Mouse (Mus musculus): ENCODE measurements around the gene Moap1. TPM values are rescaled to one million over a fixed set of nuclear protein-coding genes. Genes with fewer than 3 reads are reported as not detected.

The Moap1 gene
- polyA plus RNA-seq, 1 experiment from 2014 or later, result 33.9 TPM

DNA sequence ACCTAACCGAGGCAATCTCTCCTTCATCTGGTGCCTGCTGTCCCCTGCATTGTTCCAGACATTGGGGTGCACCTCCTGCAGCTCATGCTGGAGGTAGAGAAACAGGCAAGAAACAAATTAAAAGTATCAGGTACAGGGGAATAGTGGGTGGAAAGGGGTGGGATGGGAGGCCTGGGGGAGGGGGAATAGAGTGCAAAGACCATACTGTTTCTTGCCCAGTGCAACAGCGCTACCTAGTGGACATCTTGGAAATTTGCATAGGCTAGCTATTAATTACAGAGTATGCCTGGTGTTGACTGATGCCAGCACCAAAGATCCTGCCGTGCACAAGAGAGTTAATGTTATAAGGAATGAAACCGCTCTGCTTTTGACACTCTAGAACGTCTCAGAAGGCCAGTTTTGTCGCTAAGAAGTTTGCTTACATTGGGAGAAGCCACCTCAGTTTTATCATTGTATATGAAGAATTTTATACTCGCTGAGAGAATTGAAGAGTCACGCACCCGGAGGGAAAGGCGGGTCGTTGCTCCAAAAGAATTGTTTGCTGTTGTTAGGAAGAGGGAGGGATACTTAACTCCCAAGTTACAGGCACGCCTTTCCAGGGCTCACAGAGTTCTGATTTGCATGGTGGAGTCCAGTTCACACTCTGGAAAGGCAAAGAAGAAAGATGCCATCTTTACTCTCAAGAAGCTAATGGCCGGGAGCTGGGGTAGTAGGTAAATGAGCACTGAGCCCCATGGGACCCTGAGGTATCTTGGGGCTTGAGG lies 23.7 kb downstream of the Moap1 start:
- 35% methylated on average over 13 of the region's 13 CpGs for WGBS
- ATAC-seq (ENCODE audit: insufficient number of reproducible peaks, low FRiP score, low TSS enrichment, low read depth), result peak; percentile 45; the same call in 1 of the 2 replicates
- no peaks in the 10 kb centered on the region for H3K27me3 ChIP-seq (ENCODE audit: control insufficient read depth, insufficient read depth, low read length)
- no peak overlapping the region for H3K4me3 ChIP-seq (ENCODE audit: low read depth, low read length)
- peak; percentile 78 for DNase-seq (ENCODE audit: low spot score)
- H3K4me2 ChIP-seq (ENCODE audit: low read depth, severe bottlenecking), result 0 out of 2 replicates have a peak overlapping the region, but pooled peaks have one; percentile 22
- no peaks in the 10 kb centered on the region for H3K4me1 ChIP-seq (ENCODE audit: control insufficient read depth, insufficient read depth, low read length)
- H3K27ac ChIP-seq (replicated peaks; ENCODE audit: low read depth, low read length), result no peak overlapping the region
- no peak overlapping the region for H3K9ac ChIP-seq (ENCODE audit: low read length)
- H3K36me3 ChIP-seq (ENCODE audit: control insufficient read depth, insufficient read depth, low read length), result no peaks in the 10 kb centered on the region
- no peaks in the 10 kb centered on the region for H3K9me3 ChIP-seq (ENCODE audit: control insufficient read depth, low read length)

DNA sequence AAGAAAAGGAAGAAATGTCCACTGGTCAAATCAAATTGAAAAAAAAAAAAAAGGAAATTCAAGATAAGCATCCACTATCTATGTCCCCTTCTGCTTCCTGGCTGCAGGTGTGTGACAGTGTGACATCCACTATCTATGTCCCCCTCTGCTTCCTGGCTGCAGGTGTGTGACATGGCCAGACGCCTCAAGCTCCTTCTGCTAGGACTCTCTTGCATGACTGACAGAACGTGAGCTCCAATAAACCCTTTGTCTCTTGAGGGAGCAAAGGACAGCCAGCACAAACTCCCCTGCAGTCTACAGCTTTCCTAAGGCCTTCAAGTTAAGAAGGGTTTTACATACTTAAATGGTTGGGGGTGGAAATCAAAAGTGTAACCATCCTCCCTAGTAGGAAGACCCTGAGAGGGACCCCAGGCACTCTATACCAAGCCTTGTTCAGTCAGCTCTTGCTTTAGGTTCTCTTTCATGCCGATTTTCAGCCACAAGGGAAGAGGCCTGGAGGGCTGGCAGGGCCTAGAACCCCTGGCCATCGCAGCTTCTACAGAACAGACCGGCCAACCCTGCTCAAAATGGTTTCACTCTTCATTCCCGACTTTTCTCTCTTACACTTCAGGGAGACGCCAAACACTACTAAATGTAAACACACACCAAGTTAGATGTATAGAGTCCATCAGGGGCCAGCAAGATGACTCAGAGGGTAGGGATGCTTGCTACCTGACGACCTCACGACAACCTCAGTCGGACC lies 28.6 kb downstream of the Moap1 start:
- no peaks in the 10 kb centered on the region for H3K27me3 ChIP-seq (ENCODE audit: control insufficient read depth, insufficient read depth, low read length)
- no peak overlapping the region for H3K9ac ChIP-seq (ENCODE audit: low read length)
- no peak for DNase-seq (ENCODE audit: low spot score)
- no peak for ATAC-seq (ENCODE audit: insufficient number of reproducible peaks, low FRiP score, low TSS enrichment, low read depth)
- no peak overlapping the region for H3K27ac ChIP-seq (replicated peaks; ENCODE audit: low read depth, low read length)
- H3K36me3 ChIP-seq (ENCODE audit: control insufficient read depth, insufficient read depth, low read length), result no peaks in the 10 kb centered on the region
- 0 out of 2 replicates have a peak, but pooled peaks cover 3% of the 10 kb centered on the region for H3K4me1 ChIP-seq (ENCODE audit: control insufficient read depth, insufficient read depth, low read length)
- no peak overlapping the region for H3K4me2 ChIP-seq (ENCODE audit: low read depth, severe bottlenecking)
- no peak overlapping the region for H3K4me3 ChIP-seq (ENCODE audit: low read depth, low read length)
- no peaks in the 10 kb centered on the region for H3K9me3 ChIP-seq (ENCODE audit: control insufficient read depth, low read length)
- WGBS, result 89% methylated on average over 10 of the region's 10 CpGs

GRCm38 (mm10) chr12:102714116-102714515 lies 29.3 kb downstream of the Moap1 start:
- Histone ChIP-seq H3K36me3 (ENCODE audit: control insufficient read depth, insufficient read depth, low read length) (no peaks in the 10 kb centered on the region), H3K27ac (replicated peaks; ENCODE audit: low read depth, low read length) (no peak overlapping the region), H3K4me2 (ENCODE audit: low read depth, severe bottlenecking) (no peak overlapping the region), H3K27me3 (ENCODE audit: control insufficient read depth, insufficient read depth, low read length) (no peaks in the 10 kb centered on the region), H3K9ac (ENCODE audit: low read length) (no peak overlapping the region), H3K4me1 (ENCODE audit: control insufficient read depth, insufficient read depth, low read length) (0 out of 2 replicates have a peak, but pooled peaks cover 3% of the 10 kb centered on the region), H3K9me3 (ENCODE audit: control insufficient read depth, low read length) (no peaks in the 10 kb centered on the region), H3K4me3 (ENCODE audit: low read depth, low read length) (no peak overlapping the region)
- WGBS, result 61% methylated on average over 2 of the region's 2 CpGs
- ATAC-seq (ENCODE audit: insufficient number of reproducible peaks, low FRiP score, low TSS enrichment, low read depth) (no peak), DNase-seq (ENCODE audit: low spot score) (no peak)

DNA sequence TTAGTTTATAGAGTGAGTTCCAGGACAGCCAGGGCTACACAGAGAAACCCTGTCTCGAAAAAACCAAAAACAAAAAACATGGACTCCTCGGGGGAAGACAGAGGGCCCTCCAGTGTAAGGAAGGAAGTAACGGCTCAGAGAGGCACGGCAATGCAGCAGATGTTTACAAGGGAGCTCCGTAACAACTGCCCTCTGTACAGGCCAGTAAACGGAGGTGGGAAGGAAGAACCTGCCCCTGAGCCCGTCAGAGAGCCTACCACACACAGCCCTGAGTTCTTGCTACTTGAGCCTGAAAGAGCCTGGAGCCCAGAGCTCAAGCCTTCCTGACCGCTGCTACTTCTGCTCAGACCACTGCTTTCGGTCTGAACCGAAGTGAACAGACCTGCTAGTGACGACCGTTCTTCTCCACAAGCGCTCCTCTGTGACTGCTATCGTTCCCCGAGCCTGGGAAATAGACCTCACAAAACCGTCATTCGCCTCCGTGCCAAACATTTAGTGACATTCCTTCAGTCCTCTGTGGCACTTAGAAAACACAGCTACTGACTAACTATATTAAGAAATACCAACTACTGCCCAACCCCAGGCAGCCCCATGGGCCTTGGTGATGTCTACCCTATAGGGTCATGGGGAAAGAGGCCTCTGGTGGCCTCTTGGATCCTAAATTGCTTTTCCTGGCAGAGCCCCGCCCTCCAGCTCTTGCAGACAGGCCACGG lies 30.2 kb downstream of the Moap1 start:
- no peak overlapping the region for H3K4me2 ChIP-seq (ENCODE audit: low read depth, severe bottlenecking)
- H3K27ac ChIP-seq (replicated peaks; ENCODE audit: low read depth, low read length), result no peak overlapping the region
- no peak for ATAC-seq (ENCODE audit: insufficient number of reproducible peaks, low FRiP score, low TSS enrichment, low read depth)

DNA sequence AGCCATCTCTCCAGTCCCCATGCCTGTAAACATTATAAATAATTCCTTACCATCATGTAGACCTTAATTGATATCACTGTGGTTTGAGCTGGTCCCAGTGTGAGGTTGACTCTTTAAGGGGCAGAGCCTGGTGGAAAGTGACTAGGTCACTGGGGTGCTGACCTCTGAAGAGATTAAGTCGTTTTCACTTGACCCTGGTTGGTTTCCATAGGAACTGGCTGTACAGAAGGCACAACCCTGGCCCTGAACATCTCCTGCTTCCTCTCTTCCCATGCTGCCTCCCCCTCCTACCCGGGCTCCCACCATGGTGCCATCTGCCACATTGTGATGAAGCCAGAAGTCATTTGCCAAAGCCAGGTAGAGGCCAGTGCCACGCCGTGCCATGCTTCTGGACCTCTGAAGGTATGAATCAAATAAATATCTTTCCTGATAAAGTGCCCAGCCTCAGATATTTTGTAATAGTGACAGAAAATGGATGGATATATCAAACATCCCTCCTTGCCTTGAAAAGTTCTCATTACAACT lies 32.5 kb downstream of the Moap1 start:
- Histone ChIP-seq H3K9me3 (ENCODE audit: control insufficient read depth, low read length) (no peaks in the 10 kb centered on the region), H3K27me3 (ENCODE audit: control insufficient read depth, insufficient read depth, low read length) (no peaks in the 10 kb centered on the region), H3K4me2 (ENCODE audit: low read depth, severe bottlenecking) (no peak overlapping the region), H3K9ac (ENCODE audit: low read length) (no peak overlapping the region), H3K4me1 (ENCODE audit: control insufficient read depth, insufficient read depth, low read length) (0 out of 2 replicates have a peak, but pooled peaks cover 3% of the 10 kb centered on the region), H3K4me3 (ENCODE audit: low read depth, low read length) (no peak overlapping the region), H3K27ac (replicated peaks; ENCODE audit: low read depth, low read length) (no peak overlapping the region), H3K36me3 (ENCODE audit: control insufficient read depth, insufficient read depth, low read length) (no peaks in the 10 kb centered on the region)
- ATAC-seq (ENCODE audit: insufficient number of reproducible peaks, low FRiP score, low TSS enrichment, low read depth), result no peak
- no peak for DNase-seq (ENCODE audit: low spot score)
- WGBS, result 57% methylated on average over 4 of the region's 4 CpGs

More for the DNA sequence above, 30.2 kb downstream of the Moap1 start:
- Histone ChIP-seq H3K27me3 (ENCODE audit: control insufficient read depth, insufficient read depth, low read length) (no peaks in the 10 kb centered on the region), H3K4me3 (ENCODE audit: low read depth, low read length) (no peak overlapping the region), H3K36me3 (ENCODE audit: control insufficient read depth, insufficient read depth, low read length) (no peaks in the 10 kb centered on the region), H3K9ac (ENCODE audit: low read length) (no peak overlapping the region; the same call in 1 of the 2 replicates), H3K9me3 (ENCODE audit: control insufficient read depth, low read length) (no peaks in the 10 kb centered on the region), H3K4me1 (ENCODE audit: control insufficient read depth, insufficient read depth, low read length) (0 out of 2 replicates have a peak, but pooled peaks cover 3% of the 10 kb centered on the region)
- DNase-seq (ENCODE audit: low spot score), result no peak
- 60% methylated on average over 20 of the region's 20 CpGs for WGBS

GRCm38 (mm10) chr12:102709896-102710295 lies 33.6 kb downstream of the Moap1 start:
- WGBS, result 90% methylated on average over 5 of the region's 5 CpGs
- H3K4me3 ChIP-seq (ENCODE audit: low read depth, low read length), result no peak overlapping the region
- peaks cover 3% of the 10 kb centered on the region; the same call in 1 of the 2 replicates for H3K4me1 ChIP-seq (ENCODE audit: control insufficient read depth, insufficient read depth, low read length)
- H3K9me3 ChIP-seq (ENCODE audit: control insufficient read depth, low read length), result no peaks in the 10 kb centered on the region
- H3K9ac ChIP-seq (ENCODE audit: low read length), result no peak overlapping the region
- no peaks in the 10 kb centered on the region for H3K27me3 ChIP-seq (ENCODE audit: control insufficient read depth, insufficient read depth, low read length)
- H3K4me2 ChIP-seq (ENCODE audit: low read depth, severe bottlenecking), result no peak overlapping the region
- DNase-seq (ENCODE audit: low spot score) (no peak), ATAC-seq (ENCODE audit: insufficient number of reproducible peaks, low FRiP score, low TSS enrichment, low read depth) (no peak)
- no peak overlapping the region for H3K27ac ChIP-seq (replicated peaks; ENCODE audit: low read depth, low read length)
- H3K36me3 ChIP-seq (ENCODE audit: control insufficient read depth, insufficient read depth, low read length), result no peaks in the 10 kb centered on the region

DNA sequence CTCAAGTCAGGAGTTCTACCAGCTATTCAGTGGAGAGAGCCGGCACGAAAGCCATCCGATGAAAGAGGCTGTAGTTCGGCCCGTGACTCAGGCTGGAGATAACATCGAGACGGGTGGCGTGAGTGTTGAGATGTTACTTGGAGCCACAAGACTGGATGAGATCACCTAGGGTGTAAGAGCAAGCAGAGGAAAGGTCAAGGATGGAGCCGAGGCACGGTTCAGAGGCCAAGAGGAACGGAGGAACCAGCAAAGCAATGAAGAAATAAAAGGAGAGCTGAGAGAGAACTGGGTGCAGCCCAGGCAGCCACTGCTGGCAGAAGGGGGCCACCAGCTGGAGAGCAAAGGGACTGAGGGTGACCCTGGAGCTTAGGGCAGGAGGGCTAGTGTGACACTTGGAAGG lies 35.2 kb downstream of the Moap1 start:
- Histone ChIP-seq H3K9me3 (ENCODE audit: control insufficient read depth, low read length) (no peaks in the 10 kb centered on the region), H3K27me3 (ENCODE audit: control insufficient read depth, insufficient read depth, low read length) (no peaks in the 10 kb centered on the region), H3K27ac (replicated peaks; ENCODE audit: low read depth, low read length) (no peak overlapping the region), H3K9ac (ENCODE audit: low read length) (no peak overlapping the region), H3K4me1 (ENCODE audit: control insufficient read depth, insufficient read depth, low read length) (peaks cover 7% of the 10 kb centered on the region), H3K36me3 (ENCODE audit: control insufficient read depth, insufficient read depth, low read length) (no peaks in the 10 kb centered on the region), H3K4me2 (ENCODE audit: low read depth, severe bottlenecking) (no peak overlapping the region), H3K4me3 (ENCODE audit: low read depth, low read length) (no peak overlapping the region)
- WGBS, result 85% methylated on average over 11 of the region's 11 CpGs
- DNase-seq (ENCODE audit: low spot score), result no peak
- ATAC-seq (ENCODE audit: insufficient number of reproducible peaks, low FRiP score, low TSS enrichment, low read depth), result no peak

- H3K27me3 ChIP-seq (ENCODE audit: control insufficient read depth, insufficient read depth, low read length), result no peaks in the 10 kb centered on the region
- H3K9me3 ChIP-seq (ENCODE audit: control insufficient read depth, low read length), result no peaks in the 10 kb centered on the region
- 81% methylated on average over 10 of the region's 10 CpGs for WGBS
- H3K4me3 ChIP-seq (ENCODE audit: low read depth, low read length), result no peak overlapping the region
- no peaks in the 10 kb centered on the region for H3K36me3 ChIP-seq (ENCODE audit: control insufficient read depth, insufficient read depth, low read length)
- H3K27ac ChIP-seq (replicated peaks; ENCODE audit: low read depth, low read length), result no peak overlapping the region
- H3K4me1 ChIP-seq (ENCODE audit: control insufficient read depth, insufficient read depth, low read length), result peaks cover 9% of the 10 kb centered on the region
- H3K9ac ChIP-seq (ENCODE audit: low read length), result no peak overlapping the region
- DNase-seq (ENCODE audit: low spot score) (no peak), ATAC-seq (ENCODE audit: insufficient number of reproducible peaks, low FRiP score, low TSS enrichment, low read depth) (no peak)
- H3K4me2 ChIP-seq (ENCODE audit: low read depth, severe bottlenecking), result no peak overlapping the region
Measured at GRCm38 (mm10) chr12:102706833-102707463, 36.5 kb downstream of the Moap1 start.

Measured in limb, embryonic 11.5 days (tissue).